Mouse (Mus musculus) heart, adult 2 months (tissue): ENCODE data around the gene Trp73. TPM values are rescaled to one million over a fixed set of nuclear protein-coding genes. Genes with fewer than 3 reads are reported as not detected.

Experiments used
- DNase-seq, 2 experiments: peaks; one replicate each; pipeline ENCODE4 v3.0.0; 2021
- H3K27ac ChIP-seq: fragments of 200-600 bp; 2 replicates; pipeline ENCODE4 v1.8.1; 2022
- H3K27me3 ChIP-seq: fragments of 200-500 bp; 2 replicates; pipeline ENCODE4 v1.6.1; 2012; ENCODE audit warnings: mild to moderate bottlenecking, low read length, inconsistent platforms, mixed read lengths; ENCODE audit not compliant: control insufficient read depth, insufficient read depth
- H3K36me3 ChIP-seq: fragments of 200-500 bp; 2 replicates; pipeline ENCODE4 v1.6.1; 2012; ENCODE audit warnings: low read length, inconsistent platforms; ENCODE audit not compliant: control insufficient read depth, insufficient read depth
- H3K4me1 ChIP-seq: fragments of 200-500 bp; 2 replicates; pipeline ENCODE4 v1.6.1; 2011; ENCODE audit warnings: low read length; ENCODE audit not compliant: control insufficient read depth, insufficient read depth
- H3K4me3 ChIP-seq: fragments of 200-600 bp; 2 replicates; pipeline ENCODE4 v1.8.1; 2022
- H3K79me2 ChIP-seq: fragments of 200-500 bp; replicated peaks from 2 replicates; pipeline ENCODE4 v1.6.1; 2012; ENCODE audit warnings: mild to moderate bottlenecking, inconsistent platforms, low read length, moderate library complexity, mixed read lengths; ENCODE audit not compliant: control insufficient read depth, insufficient read depth
- H3K9ac ChIP-seq: fragments of 200-500 bp; 2 replicates; pipeline ENCODE4 v1.6.1; 2012; ENCODE audit warnings: low read depth, mild to moderate bottlenecking, control low read depth, inconsistent platforms, low read length, mixed read lengths
- CTCF ChIP-seq: fragments of 200-600 bp; IDR thresholded peaks from 2 replicates; pipeline ENCODE4 v1.8.1; 2022; ENCODE audit warnings: antibody characterized with exemption, mild to moderate bottlenecking, moderate library complexity
- EP300 ChIP-seq: fragments of 200-500 bp; IDR thresholded peaks from 2 replicates; pipeline ENCODE4 v1.6.1; 2011; ENCODE audit warnings: low read depth, low read length, control low read depth; ENCODE audit not compliant: insufficient read depth
- POLR2A ChIP-seq: fragments of 200-500 bp; IDR thresholded peaks from 2 replicates; pipeline ENCODE4 v1.6.1; 2011; ENCODE audit warnings: mild to moderate bottlenecking, low read depth, low read length, control low read depth; ENCODE audit not compliant: insufficient read depth
- WGBS: fragments of 180-500 bp; shearing (Covaris S2); methylation state at CpG from one replicate; pipeline ENCODE4 v1.1.7; 2018; 5-methylcytosine and 5-hydroxymethylcytosine counted together
- intact Hi-C: fragments of 180-260 bp; cut with DNase I; formaldehyde crosslinking; loops from one replicate; pipeline ENCODE4 v1.15.1; 2025
- polyA plus RNA-seq: library from polyadenylated mRNA; depleted of rRNA; stranded (reverse); fragments of >200 nt; gene quantifications from 2 replicates; pipeline ENCODE4 v1.2.3, GENCODE M21; 2012
- total RNA-seq, 2 experiments: library from RNA; stranded (reverse); gene quantifications; 2 replicates each; pipeline ENCODE4 v1.2.3; 2021

The Trp73 gene
- total and polyA plus RNA-seq, 3 experiments: 0.39 TPM; not detected in 2

GRCm38 (mm10) chr4:154042577-154042976 is 97.4 kb downstream of the Trp73 start, which contains the start of gene Ccdc27:
TSS of gene Ccdc27 (minus strand) at chr4:154042677.
- H3K4me3 ChIP-seq: no peak within 1 kb of the TSS
- no peaks in the 10 kb centered on the region for H3K36me3 ChIP-seq
- DNase-seq: no peak
- intact Hi-C loops: no loop called here
- WGBS: 78% methylated on average over 9 of the region's 9 CpGs
- H3K27ac ChIP-seq: no peak within 1 kb of the TSS
- TF ChIP-seq EP300 (no peak), POLR2A (no peak), CTCF (no peak)
- H3K9ac ChIP-seq: no peak within 1 kb of the TSS
- no peaks in the 10 kb centered on the region for H3K79me2 ChIP-seq
- H3K27me3 ChIP-seq: no peaks in the 10 kb centered on the region; the same call in 1 of the 2 replicates
- no peaks in the 10 kb centered on the region for H3K4me1 ChIP-seq

DNA sequence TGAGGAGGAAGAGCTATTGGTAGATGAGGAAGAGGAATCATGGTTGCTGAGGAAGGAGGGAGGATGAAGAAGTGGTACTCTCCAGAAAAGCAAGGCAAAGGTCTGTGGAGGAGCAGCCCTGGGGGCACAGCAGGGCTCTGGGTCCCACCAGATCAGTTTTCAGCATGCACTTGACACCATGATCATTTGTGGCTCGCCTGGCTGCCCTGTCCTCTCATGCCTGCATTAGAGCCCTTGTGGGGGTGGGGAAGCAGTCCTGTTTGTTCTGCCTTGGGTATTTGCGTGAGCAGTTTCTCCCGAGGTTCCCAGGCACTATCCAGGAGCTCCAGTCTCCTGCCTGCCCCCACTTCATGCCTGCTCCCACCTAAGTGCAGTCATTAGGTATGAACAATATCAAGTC is 102.9 kb downstream of the Trp73 start:
- WGBS: 31% methylated on average over 3 of the region's 3 CpGs
- DNase-seq: no peak
- Histone ChIP-seq H3K79me2 (no peaks in the 10 kb centered on the region), H3K36me3 (no peaks in the 10 kb centered on the region), H3K4me1 (no peaks in the 10 kb centered on the region), H3K4me3 (no peak overlapping the region), H3K9ac (no peak overlapping the region), H3K27ac (no peak overlapping the region), H3K27me3 (no peaks in the 10 kb centered on the region)
- intact Hi-C loops: no loop called here
- no peak for TF ChIP-seq EP300
- no peak for TF ChIP-seq CTCF

DNA sequence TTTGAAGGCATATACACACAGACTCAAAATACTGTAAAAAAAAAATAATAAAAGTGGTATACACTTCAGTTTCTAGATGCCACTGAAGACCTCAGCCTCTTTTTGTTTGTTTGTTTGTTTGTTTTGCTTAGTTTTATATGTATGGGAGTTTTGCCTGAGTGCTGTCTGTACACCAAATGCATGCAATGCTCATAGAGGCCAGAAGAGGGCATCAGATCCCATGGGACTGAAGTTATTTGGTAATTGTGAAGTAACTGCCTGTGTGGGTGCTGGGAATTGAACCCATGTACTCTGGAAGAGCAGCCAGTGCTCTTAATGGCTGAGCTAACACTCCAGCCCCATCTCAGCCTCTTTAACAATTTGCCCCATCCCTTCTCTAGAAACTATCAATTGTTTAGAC is 111.4 kb downstream of the Trp73 start:
- DNase-seq: no peak
- H3K4me3 ChIP-seq: no peak overlapping the region
- no peak overlapping the region for H3K9ac ChIP-seq
- no peaks in the 10 kb centered on the region for H3K27me3 ChIP-seq
- no peaks in the 10 kb centered on the region for H3K79me2 ChIP-seq
- H3K27ac ChIP-seq: no peak overlapping the region
- intact Hi-C loops: no loop called here
- TF ChIP-seq POLR2A: no peak
- peak; percentile 58 for TF ChIP-seq CTCF
- no peaks in the 10 kb centered on the region for H3K36me3 ChIP-seq
- no peaks in the 10 kb centered on the region for H3K4me1 ChIP-seq

GRCm38 (mm10) chr4:154028066-154028465 is 111.9 kb downstream of the Trp73 start:
- DNase-seq: no peak
- no peak overlapping the region for H3K27ac ChIP-seq
- H3K4me3 ChIP-seq: no peak overlapping the region
- no peaks in the 10 kb centered on the region for H3K27me3 ChIP-seq
- no peaks in the 10 kb centered on the region for H3K4me1 ChIP-seq
- no peaks in the 10 kb centered on the region for H3K36me3 ChIP-seq
- WGBS: 67% methylated on average over 7 of the region's 7 CpGs
- H3K79me2 ChIP-seq: no peaks in the 10 kb centered on the region
- H3K9ac ChIP-seq: no peak overlapping the region
- TF ChIP-seq CTCF: no peak
- intact Hi-C loops: no loop called here

GRCm38 (mm10) chr4:154026441-154026761 is 113.6 kb downstream of the Trp73 start:
- Histone ChIP-seq H3K27ac (no peak overlapping the region), H3K9ac (no peak overlapping the region), H3K79me2 (no peaks in the 10 kb centered on the region), H3K4me3 (no peak overlapping the region), H3K27me3 (no peaks in the 10 kb centered on the region), H3K36me3 (no peaks in the 10 kb centered on the region), H3K4me1 (no peaks in the 10 kb centered on the region)
- intact Hi-C loops: no loop called here
- TF ChIP-seq POLR2A (no peak), EP300 (no peak), CTCF (no peak)
- 22% methylated on average over 2 of the region's 2 CpGs for WGBS
- no peak for DNase-seq

DNA sequence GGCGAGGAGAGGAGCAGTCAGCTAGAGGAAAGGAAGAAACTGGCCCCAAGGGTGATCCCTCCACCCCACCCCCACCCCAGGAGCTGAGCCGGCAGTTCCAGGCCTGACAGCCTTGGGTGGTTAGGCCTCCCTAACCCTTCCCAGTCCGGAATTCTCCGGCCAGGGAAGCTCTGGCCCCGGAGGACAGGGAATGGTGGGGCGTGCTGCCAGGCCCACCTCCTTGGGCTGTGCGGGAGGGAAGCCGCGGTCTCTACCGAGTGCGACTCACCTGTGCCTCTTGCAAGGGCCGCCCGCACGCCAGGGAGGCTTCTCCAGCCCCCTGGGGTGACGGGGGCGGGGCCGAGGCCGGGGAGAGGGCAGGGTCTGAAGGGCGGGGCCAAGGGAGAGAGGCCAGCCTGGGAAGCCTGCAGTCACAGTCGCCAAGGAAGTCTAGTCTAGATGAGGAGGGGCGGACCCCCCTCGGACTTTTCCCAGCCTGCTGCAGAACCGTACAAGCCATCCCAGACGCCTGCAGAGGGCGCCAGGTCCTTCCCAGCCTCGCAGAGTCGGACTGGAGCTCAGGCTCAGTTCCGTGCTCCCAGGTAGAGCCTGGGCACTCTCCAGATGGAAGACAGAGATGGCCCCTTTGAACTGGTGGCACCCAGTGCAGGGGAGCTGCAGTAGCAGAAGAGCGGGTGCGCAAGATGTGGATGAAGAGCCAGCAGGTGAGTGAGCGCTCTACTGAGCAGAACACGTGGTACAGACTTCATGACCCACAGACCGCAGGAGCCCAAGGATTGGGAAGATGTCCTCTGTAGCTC is 114.2 kb downstream of the Trp73 start, which contains the start of gene Smim1:
TSS of gene Smim1 (minus strand) at position 590 of the 800 bp plus-strand sequence.
- peak within 1 kb of the TSS; percentile 45 for H3K4me3 ChIP-seq
- peak; percentile 75 to 82 for DNase-seq
- TF ChIP-seq EP300 (no peak), CTCF (peak; percentile 70), POLR2A (no peak)
- peak within 1 kb of the TSS; percentile 24; the same call in 1 of the 2 replicates for H3K27ac ChIP-seq
- peak within 1 kb of the TSS; percentile 70 for H3K9ac ChIP-seq
- WGBS: 5% methylated on average over 33 of the region's 33 CpGs
- H3K27me3 ChIP-seq: no peaks in the 10 kb centered on the region
- no peaks in the 10 kb centered on the region for H3K4me1 ChIP-seq
- H3K36me3 ChIP-seq: no peaks in the 10 kb centered on the region
- H3K79me2 ChIP-seq: no peaks in the 10 kb centered on the region
- intact Hi-C loops: no loop called here
